Mouse (Mus musculus): ENCODE measurements at regions not wholly inside any gene's neighbourhood (a gene's known extent, or its start where the extent isn't known, plus 50 kb on each side); places are given as distances from the start of the nearest gene placed in this dataset.

- TF ChIP-seq POLR2A (IDR thresholded peaks at IDR 0.05; ENCODE audit: insufficient read length, low read depth) (no peak), SRF (IDR thresholded peaks at IDR 0.05; ENCODE audit: control insufficient read depth, insufficient read length, low read depth) (no peak), E2F4 (IDR thresholded peaks at IDR 0.05; ENCODE audit: insufficient read depth) (no peak), MAX (IDR thresholded peaks at IDR 0.05; ENCODE audit: low read depth) (no peak), POLR2AphosphoS2 (IDR thresholded peaks at IDR 0.05; ENCODE audit: insufficient read length, low read depth) (no peak), USF1 (IDR thresholded peaks at IDR 0.05; ENCODE audit: low read depth) (peak; percentile 13), MYOD1 (IDR thresholded peaks at IDR 0.05; ENCODE audit: control insufficient read depth in 1 of 3, insufficient read length in 2 of 3, low read depth in 2 of 3) (peak in 2 of 3 experiments; percentile 11 to 56), MYOG (IDR thresholded peaks at IDR 0.05; ENCODE audit: control insufficient read depth in 1 of 3, insufficient read depth in 1 of 3, insufficient read length in 2 of 3, low read depth in 2 of 3) (peak in 1 of 3 experiments; percentile 12), TCF12 (IDR thresholded peaks at IDR 0.05; ENCODE audit: insufficient read depth, poor library complexity, severe bottlenecking) (no peak), CEBPB (IDR thresholded peaks at IDR 0.05; ENCODE audit: insufficient read depth, poor library complexity, severe bottlenecking) (no peak), TCF3 (IDR thresholded peaks at IDR 0.05; ENCODE audit: insufficient read length, low read depth) (no peak)
These were observed 119.6 kb upstream of the Meis1 start for GRCm38 (mm10) chr11:19138423-19138822.
